Mouse (Mus musculus) C2C12 (cell line): ENCODE data around the gene F5. TPM values are rescaled to one million over a fixed set of nuclear protein-coding genes. Genes with fewer than 3 reads are reported as not detected.

ENCODE experiments used
- H3K27me3 ChIP-seq: one replicate; pipeline ENCODE4 v1.6.1; 2011; ENCODE audit not compliant: control insufficient read depth, insufficient read depth, insufficient read length
- H3K36me3 ChIP-seq: one replicate; pipeline ENCODE4 v1.6.1; 2011; ENCODE audit not compliant: control insufficient read depth, insufficient read depth
- H3K4me3 ChIP-seq: one replicate; pipeline ENCODE4 v1.5.1; 2011; ENCODE audit warnings: mild to moderate bottlenecking, control low read depth; ENCODE audit not compliant: poor library complexity, insufficient read depth, severe bottlenecking
- H3K79me2 ChIP-seq: one replicate; pipeline ENCODE4 v1.6.1; 2011; ENCODE audit not compliant: control insufficient read depth, insufficient read depth
- H3K79me3 ChIP-seq: one replicate; pipeline ENCODE4 v1.6.1; 2011; ENCODE audit warnings: low read depth, control low read depth
- H3ac ChIP-seq: one replicate; pipeline ENCODE3; 2011; ENCODE audit warnings: low read depth; ENCODE audit not compliant: control insufficient read depth, insufficient read length
- CEBPB ChIP-seq: IDR thresholded peaks from one replicate; pipeline ENCODE4 v1.6.1; 2011; ENCODE audit warnings: low read depth, mild to moderate bottlenecking, control low read depth, moderate library complexity
- CTCF ChIP-seq: IDR thresholded peaks from one replicate; pipeline ENCODE4 v1.5.1; 2011; ENCODE audit not compliant: control insufficient read depth, insufficient read depth, insufficient read length
- FOSL1 ChIP-seq: IDR thresholded peaks from one replicate; pipeline ENCODE4 v1.8.0; 2011; ENCODE audit warnings: mild to moderate bottlenecking, low read length; ENCODE audit not compliant: poor library complexity, insufficient read depth, severe bottlenecking
- MAX ChIP-seq: IDR thresholded peaks from one replicate; pipeline ENCODE4 v1.6.1; 2011; ENCODE audit warnings: mild to moderate bottlenecking, control low read depth
- MYOD1 ChIP-seq: IDR thresholded peaks from one replicate; pipeline ENCODE4 v1.6.1; 2011; ENCODE audit warnings: low read depth; ENCODE audit not compliant: control insufficient read depth, insufficient read length
- MYOG ChIP-seq: IDR thresholded peaks from one replicate; pipeline ENCODE4 v1.6.1; 2011; ENCODE audit not compliant: control insufficient read depth, insufficient read length; ENCODE audit errors: extremely low read depth
- USF1 ChIP-seq: IDR thresholded peaks from one replicate; pipeline ENCODE4 v1.6.1; 2011; ENCODE audit warnings: low read depth, mild to moderate bottlenecking, control low read depth, moderate library complexity
- polyA plus RNA-seq: library from polyadenylated mRNA; unstranded; fragments of >200 nt; fragmentation: generic; extraction: Trizol; gene quantifications from one replicate; pipeline ENCODE4 v1.2.1, GENCODE M21; 2012; ENCODE audit warnings: missing spikeins

F5 gene
- polyA plus RNA-seq, 1 experiment: 0.01 TPM

- no peaks in the 10 kb centered on the region for H3K79me2 ChIP-seq
- no peak overlapping the region for H3ac ChIP-seq
- peaks cover 28% of the 10 kb centered on the region for H3K27me3 ChIP-seq
- H3K79me3 ChIP-seq: no peaks in the 10 kb centered on the region
- no peaks in the 10 kb centered on the region for H3K36me3 ChIP-seq
- no peak overlapping the region for H3K4me3 ChIP-seq
- no peak for TF ChIP-seq CEBPB
- no peak for TF ChIP-seq USF1
- TF ChIP-seq MYOG: no peak
- TF ChIP-seq FOSL1: no peak
- TF ChIP-seq MAX: no peak
- no peak for TF ChIP-seq CTCF
Observed at GRCm38 (mm10) chr1:164185316-164185715, 33.7 kb downstream of the F5 start.

GRCm38 (mm10) chr1:164187002-164187560 lies 35.4 kb downstream of the F5 start:
- Histone ChIP-seq H3ac (no peak overlapping the region), H3K79me3 (no peaks in the 10 kb centered on the region), H3K36me3 (no peaks in the 10 kb centered on the region), H3K4me3 (no peak overlapping the region), H3K79me2 (no peaks in the 10 kb centered on the region), H3K27me3 (peaks cover 16% of the 10 kb centered on the region)
- no peak for TF ChIP-seq MYOD1
- TF ChIP-seq CTCF: no peak
- TF ChIP-seq MAX: no peak
- TF ChIP-seq USF1: no peak
- TF ChIP-seq FOSL1: no peak
- no peak for TF ChIP-seq MYOG
- no peak for TF ChIP-seq CEBPB

GRCm38 (mm10) chr1:164199551-164199950 lies 47.9 kb downstream of the F5 start:
- no peaks in the 10 kb centered on the region for H3K36me3 ChIP-seq
- no peaks in the 10 kb centered on the region for H3K79me3 ChIP-seq
- H3K79me2 ChIP-seq: no peaks in the 10 kb centered on the region
- no peak overlapping the region for H3ac ChIP-seq
- TF ChIP-seq FOSL1: no peak
- TF ChIP-seq CTCF: no peak
- TF ChIP-seq USF1: no peak
- no peak for TF ChIP-seq CEBPB
- TF ChIP-seq MYOD1: no peak
- no peak for TF ChIP-seq MAX
- TF ChIP-seq MYOG: no peak
- no peak overlapping the region for H3K4me3 ChIP-seq
- peaks cover under 1% of the 10 kb centered on the region for H3K27me3 ChIP-seq

- H3ac ChIP-seq: no peak overlapping the region
- H3K79me2 ChIP-seq: no peaks in the 10 kb centered on the region
- TF ChIP-seq CEBPB (no peak), MAX (no peak), FOSL1 (no peak)
- H3K4me3 ChIP-seq: no peak overlapping the region
- H3K36me3 ChIP-seq: no peaks in the 10 kb centered on the region
- H3K27me3 ChIP-seq: peaks cover 19% of the 10 kb centered on the region
- H3K79me3 ChIP-seq: no peaks in the 10 kb centered on the region
Observed at GRCm38 (mm10) chr1:164208437-164208836, 56.8 kb downstream of the F5 start.

- H3K79me2 ChIP-seq: no peaks in the 10 kb centered on the region
- TF ChIP-seq MAX: no peak
- no peak for TF ChIP-seq FOSL1
- TF ChIP-seq CTCF: no peak
- TF ChIP-seq MYOD1: no peak
- no peak for TF ChIP-seq MYOG
- no peak for TF ChIP-seq CEBPB
- no peak for TF ChIP-seq USF1
- H3ac ChIP-seq: no peak overlapping the region
- no peaks in the 10 kb centered on the region for H3K36me3 ChIP-seq
- H3K27me3 ChIP-seq: peaks cover 8% of the 10 kb centered on the region
- H3K4me3 ChIP-seq: no peak overlapping the region
- no peaks in the 10 kb centered on the region for H3K79me3 ChIP-seq
Observed at GRCm38 (mm10) chr1:164210899-164211298, 59.3 kb downstream of the F5 start.

GRCm38 (mm10) chr1:164212686-164213085 lies 61.0 kb downstream of the F5 start:
- Histone ChIP-seq H3K79me2 (no peaks in the 10 kb centered on the region), H3K36me3 (no peaks in the 10 kb centered on the region), H3K79me3 (no peaks in the 10 kb centered on the region), H3K27me3 (no peaks in the 10 kb centered on the region), H3K4me3 (no peak overlapping the region), H3ac (no peak overlapping the region)
- TF ChIP-seq USF1 (no peak), MAX (no peak), MYOD1 (no peak), FOSL1 (no peak)
